Mouse (Mus musculus) mature B cell (primary cell): Measurements from ENCODE around the gene Zc3h13.

Experiments used
- in situ Hi-C: fragments of 300-500 bp; cut with MboI; formaldehyde crosslinking; loops from 2 replicates; pipeline ENCODE4 v1.14.3; 2019

Zc3h13 gene

GRCm38 (mm10) chr14:75284193-75284915, at the start of gene Zc3h13:
TSS of gene Zc3h13 (plus strand) at chr14:75284373.
- in situ Hi-C loops: no loop called here

GRCm38 (mm10) chr14:75235552-75235951, 48.6 kb upstream of the Zc3h13 start:
- in situ Hi-C loops: no loop called here

- in situ Hi-C loops: no loop called here
Measured at GRCm38 (mm10) chr14:75235955-75236635, 48.1 kb upstream of the Zc3h13 start.

GRCm38 (mm10) chr14:75236636-75237003, 47.6 kb upstream of the Zc3h13 start:
- in situ Hi-C loops: no loop called here

GRCm38 (mm10) chr14:75237096-75237495, 47.1 kb upstream of the Zc3h13 start:
- in situ Hi-C loops: no loop called here

GRCm38 (mm10) chr14:75238054-75238692, 46.0 kb upstream of the Zc3h13 start:
- in situ Hi-C loops: no loop called here

GRCm38 (mm10) chr14:75242087-75242486, 42.1 kb upstream of the Zc3h13 start, which contains the start of gene Cpb2:
TSS of gene Cpb2 (plus strand) at chr14:75242287.
- in situ Hi-C loops: no loop called here

GRCm38 (mm10) chr14:75246024-75247000, 37.9 kb upstream of the Zc3h13 start:
- in situ Hi-C loops: no loop called here

- in situ Hi-C loops: no loop called here
Measured at GRCm38 (mm10) chr14:75250432-75250831, 33.7 kb upstream of the Zc3h13 start.

- in situ Hi-C loops: no loop called here
Measured at GRCm38 (mm10) chr14:75256521-75256920, 27.7 kb upstream of the Zc3h13 start.

GRCm38 (mm10) chr14:75269531-75269930, 14.6 kb upstream of the Zc3h13 start:
- in situ Hi-C loops: no loop called here

GRCm38 (mm10) chr14:75279716-75280115, 4.5 kb upstream of the Zc3h13 start:
- in situ Hi-C loops: no loop called here

- in situ Hi-C loops: no loop called here
Measured at GRCm38 (mm10) chr14:75280406-75280805, 3.8 kb upstream of the Zc3h13 start.

GRCm38 (mm10) chr14:75283609-75284192, 472 bp upstream of the Zc3h13 start:
- in situ Hi-C loops: no loop called here

- in situ Hi-C loops: no loop called here
Measured at GRCm38 (mm10) chr14:75301081-75301480, 16.9 kb downstream of the Zc3h13 start.

GRCm38 (mm10) chr14:75303807-75304206, 19.6 kb downstream of the Zc3h13 start:
- in situ Hi-C loops: no loop called here

- in situ Hi-C loops: no loop called here
Measured at GRCm38 (mm10) chr14:75307855-75308254, 23.7 kb downstream of the Zc3h13 start.

- in situ Hi-C loops: no loop called here
Measured at GRCm38 (mm10) chr14:75309336-75309992, 25.3 kb downstream of the Zc3h13 start.

GRCm38 (mm10) chr14:75314484-75314883, 30.3 kb downstream of the Zc3h13 start:
- in situ Hi-C loops: no loop called here

- in situ Hi-C loops: no loop called here
Measured at GRCm38 (mm10) chr14:75318736-75319135, 34.6 kb downstream of the Zc3h13 start.

- in situ Hi-C loops: no loop called here
Measured at GRCm38 (mm10) chr14:75320269-75320668, 36.1 kb downstream of the Zc3h13 start.
